Comparison of ENCODE assay signal across 8 mouse cellular contexts in genomic region chr17:56039345-56039744, GRCm38 (mm10). TPM values are rescaled to one million over a fixed set of nuclear protein-coding genes. Genes with fewer than 3 reads are reported as not detected.
A peak's percentile ranks its signal among the peaks of the same experiment; 100 is the strongest.
DNase-seq lines count a peak whose midpoint lies in the region; ATAC-seq and TF ChIP-seq lines count a peak whose summit lies in the region.

No protein-coding gene starts in this region.

- no peak for DNase-seq in heart, postnatal 10 days
- no peak for DNase-seq in G1E (ENCODE audit: low spot score)
- no peak for DNase-seq in hindbrain, embryonic 11.5 days (ENCODE audit: low spot score)
- no peak for DNase-seq in spleen, postnatal 10 days (ENCODE audit: low spot score in 2 of 2)
- DNase-seq in cerebellum, adult 2 months, result no peak
- no peak for DNase-seq in kidney, postnatal 4 days

- peaks cover 14% of the 10 kb centered on the region for H3K36me3 ChIP-seq in heart, embryonic 12.5 days
- peaks cover 35% of the 10 kb centered on the region for H3K36me3 ChIP-seq in G1E (replicated peaks)
- H3K36me3 ChIP-seq in hindbrain, embryonic 11.5 days (ENCODE audit: control insufficient read depth, insufficient read depth, low read length), result no peaks in the 10 kb centered on the region
- peaks cover 27% of the 10 kb centered on the region for H3K36me3 ChIP-seq in liver, embryonic 15.5 days (replicated peaks)

- H3K4me3 ChIP-seq in heart, embryonic 12.5 days, result no peak overlapping the region
- peak overlapping the region; percentile 77; the same call in 1 of the 2 replicates for H3K4me3 ChIP-seq in G1E (ENCODE audit: low read depth, low read length)
- H3K4me3 ChIP-seq in hindbrain, embryonic 11.5 days (ENCODE audit: low read depth, low read length), result no peak overlapping the region; the same call in 1 of the 2 replicates
- peak overlapping the region; percentile 95 for H3K4me3 ChIP-seq in liver, embryonic 15.5 days (replicated peaks)
- no peak overlapping the region for H3K4me3 ChIP-seq in cerebellum, adult 2 months (replicated peaks; ENCODE audit: insufficient read depth, low read depth, low read length)

- ATAC-seq in heart, embryonic 12.5 days (ENCODE audit: insufficient number of reproducible peaks, low FRiP score), result no peak
- ATAC-seq in G1E (ENCODE audit: extremely low read depth, insufficient number of reproducible peaks, low FRiP score, poor library complexity, severe bottlenecking), result no peak
- ATAC-seq in hindbrain, embryonic 11.5 days (ENCODE audit: low FRiP score), result no peak
- ATAC-seq in liver, embryonic 15.5 days (ENCODE audit: insufficient read depth), result no peak

- WGBS in heart, embryonic 12.5 days, result 74% methylated on average over 4 of the region's 4 CpGs
- WGBS in hindbrain, embryonic 11.5 days, result 85% methylated on average over 4 of the region's 4 CpGs
- WGBS in liver, embryonic 15.5 days (ENCODE audit: insufficient replicate concordance), result 63% methylated on average over 4 of the region's 4 CpGs
- 67% methylated on average over 4 of the region's 4 CpGs for WGBS in cerebellum, adult 2 months

- H3K4me2 ChIP-seq in heart, embryonic 12.5 days, result peak overlapping the region; percentile 90
- peak overlapping the region; percentile 87; the same call in 1 of the 2 replicates for H3K4me2 ChIP-seq in hindbrain, embryonic 11.5 days (replicated peaks; ENCODE audit: low read depth, low read length)
- H3K4me2 ChIP-seq in liver, embryonic 15.5 days, result peak overlapping the region; percentile 88

- H3K27me3 ChIP-seq in heart, embryonic 12.5 days (replicated peaks), result no peaks in the 10 kb centered on the region
- H3K27me3 ChIP-seq in G1E (ENCODE audit: insufficient read depth, low read length), result no peaks in the 10 kb centered on the region
- no peaks in the 10 kb centered on the region for H3K27me3 ChIP-seq in hindbrain, embryonic 11.5 days (ENCODE audit: control insufficient read depth, insufficient read depth, low read length)
- no peaks in the 10 kb centered on the region for H3K27me3 ChIP-seq in liver, embryonic 15.5 days
- no peaks in the 10 kb centered on the region for H3K27me3 ChIP-seq in cerebellum, adult 2 months (ENCODE audit: control insufficient read depth, insufficient read depth, low read length)

- intact Hi-C loops in heart, postnatal 10 days (cut with DNase I), result no loop called here

- H3K9me3 ChIP-seq in heart, embryonic 12.5 days (replicated peaks), result no peaks in the 10 kb centered on the region
- H3K9me3 ChIP-seq in G1E (replicated peaks), result no peaks in the 10 kb centered on the region
- H3K9me3 ChIP-seq in hindbrain, embryonic 11.5 days (ENCODE audit: control insufficient read depth, low read length), result no peaks in the 10 kb centered on the region
- no peaks in the 10 kb centered on the region for H3K9me3 ChIP-seq in liver, embryonic 15.5 days (replicated peaks)

- TF ChIP-seq POLR2A in cerebellum, adult 2 months (IDR thresholded peaks at IDR 0.05; ENCODE audit: borderline replicate concordance, insufficient read depth, low read length), result no peak

- no peak overlapping the region for H3K27ac ChIP-seq in heart, embryonic 12.5 days (ENCODE audit: poor library complexity, severe bottlenecking)
- H3K27ac ChIP-seq in hindbrain, embryonic 11.5 days (ENCODE audit: low read depth, low read length), result no peak overlapping the region
- peak overlapping the region; percentile 86 for H3K27ac ChIP-seq in liver, embryonic 15.5 days (replicated peaks)
- H3K27ac ChIP-seq in cerebellum, adult 2 months (ENCODE audit: insufficient read depth, low read length), result no peak overlapping the region

- peaks cover 25% of the 10 kb centered on the region for H3K4me1 ChIP-seq in heart, embryonic 12.5 days (replicated peaks)
- H3K4me1 ChIP-seq in G1E (ENCODE audit: insufficient read depth, low read depth, low read length), result peaks cover 63% of the 10 kb centered on the region
- H3K4me1 ChIP-seq in hindbrain, embryonic 11.5 days (replicated peaks; ENCODE audit: control insufficient read depth, insufficient read depth, low read length), result peaks cover 9% of the 10 kb centered on the region
- peaks cover 61% of the 10 kb centered on the region for H3K4me1 ChIP-seq in liver, embryonic 15.5 days (replicated peaks)
- peaks cover 6% of the 10 kb centered on the region for H3K4me1 ChIP-seq in cerebellum, adult 2 months (ENCODE audit: control insufficient read depth, insufficient read depth, low read length)

- TF ChIP-seq CTCF in G1E (IDR thresholded peaks at IDR 0.05; ENCODE audit: low read depth, low read length), result no peak
- no peak for TF ChIP-seq CTCF in cerebellum, adult 2 months (IDR thresholded peaks at IDR 0.05; ENCODE audit: borderline replicate concordance, insufficient read depth, low read depth, low read length)

- no peak overlapping the region for H3K9ac ChIP-seq in heart, embryonic 12.5 days
- H3K9ac ChIP-seq in hindbrain, embryonic 11.5 days (ENCODE audit: low read depth, low read length), result no peak overlapping the region
- no peak overlapping the region for H3K9ac ChIP-seq in liver, embryonic 15.5 days

RNA-seq across cellular contexts. Expression of gene Chaf1a, which starts 0.9 kb away (rescaled TPM):
- 22.0 and 22.6 TPM in 2 replicates for polyA plus RNA-seq in heart, embryonic 12.5 days (2016; fragmentation: Nextera tagmentation; extraction: Ambion mirVana)
- 1 to 10 TPM; 5.2 to 6.3 TPM for total RNA-seq in heart, postnatal 10 days (2021)
- total RNA-seq in G1E (2014; fragmentation: Nextera tagmentation) (31.2 and 32.9 TPM in 2 replicates), G1E (2017) (29.0 and 31.3 TPM in 2 replicates)
- polyA plus RNA-seq in G1E (2012), result 84.1 and 143 TPM in 2 replicates
- polyA plus RNA-seq in hindbrain, embryonic 11.5 days (2014; fragmentation: Nextera tagmentation; extraction: Ambion mirVana), result 16.1 and 18.9 TPM in 2 replicates
- polyA plus RNA-seq in liver, embryonic 15.5 days (2015; fragmentation: Nextera tagmentation; extraction: Ambion mirVana), result 16.6 and 18.5 TPM in 2 replicates
- 2.9 and 3.3 TPM in 2 replicates for polyA plus RNA-seq in cerebellum, adult 2 months (2012; rRNA removed)

RNA-seq across cellular contexts. Expression of gene Sh3gl1, which starts 2.9 kb away (rescaled TPM):
- 93.2 and 96.6 TPM in 2 replicates for polyA plus RNA-seq in heart, embryonic 12.5 days (2016; fragmentation: Nextera tagmentation; extraction: Ambion mirVana)
- total RNA-seq in heart, postnatal 10 days (2021), result 10 to 100 TPM; 32.0 to 33.9 TPM
- 21.6 and 24.3 TPM in 2 replicates for total RNA-seq in G1E (2014; fragmentation: Nextera tagmentation)
- 28.5 and 30.1 TPM in 2 replicates for total RNA-seq in G1E (2017)
- 64.2 and 74.6 TPM in 2 replicates for polyA plus RNA-seq in G1E (2012)
- polyA plus RNA-seq in hindbrain, embryonic 11.5 days (2014; fragmentation: Nextera tagmentation; extraction: Ambion mirVana), result 112 and 114 TPM in 2 replicates
- 44.0 and 50.7 TPM in 2 replicates for polyA plus RNA-seq in liver, embryonic 15.5 days (2015; fragmentation: Nextera tagmentation; extraction: Ambion mirVana)
- polyA plus RNA-seq in cerebellum, adult 2 months (2012; rRNA removed), result 69.5 and 82.5 TPM in 2 replicates

RNA-seq across cellular contexts. Expression of gene Mpnd, which starts 33.8 kb away (rescaled TPM):
- 75.4 and 78.7 TPM in 2 replicates for polyA plus RNA-seq in heart, embryonic 12.5 days (2016; fragmentation: Nextera tagmentation; extraction: Ambion mirVana)
- total RNA-seq in heart, postnatal 10 days (2021), result 10 to 100 TPM; 47.4 to 50.1 TPM
- 11.2 and 25.4 TPM in 2 replicates for total RNA-seq in G1E (2014; fragmentation: Nextera tagmentation)
- total RNA-seq in G1E (2017), result 39.1 and 43.9 TPM in 2 replicates
- polyA plus RNA-seq in G1E (2012), result 46.2 and 48.5 TPM in 2 replicates
- polyA plus RNA-seq in hindbrain, embryonic 11.5 days (2014; fragmentation: Nextera tagmentation; extraction: Ambion mirVana), result 141 and 163 TPM in 2 replicates
- polyA plus RNA-seq in liver, embryonic 15.5 days (2015; fragmentation: Nextera tagmentation; extraction: Ambion mirVana), result 20.4 and 21.0 TPM in 2 replicates
- polyA plus RNA-seq in cerebellum, adult 2 months (2012; rRNA removed), result 183 and 193 TPM in 2 replicates

RNA-seq across cellular contexts. Expression of gene Stap2, which starts 34.0 kb away (rescaled TPM):
- polyA plus RNA-seq in heart, embryonic 12.5 days (2016; fragmentation: Nextera tagmentation; extraction: Ambion mirVana), result 10.2 and 10.4 TPM in 2 replicates
- total RNA-seq in heart, postnatal 10 days (2021), result 10 to 100 TPM; 17.8 to 18.8 TPM
- total RNA-seq in G1E (2014; fragmentation: Nextera tagmentation), result not detected in 2 replicates
- 0.27 and 0.29 TPM in 2 replicates for total RNA-seq in G1E (2017)
- polyA plus RNA-seq in G1E (2012), result not detected in 2 replicates
- polyA plus RNA-seq in hindbrain, embryonic 11.5 days (2014; fragmentation: Nextera tagmentation; extraction: Ambion mirVana), result 5.1 and 6.3 TPM in 2 replicates
- 3.3 and 3.9 TPM in 2 replicates for polyA plus RNA-seq in liver, embryonic 15.5 days (2015; fragmentation: Nextera tagmentation; extraction: Ambion mirVana)
- 51.8 and 64.1 TPM in 2 replicates for polyA plus RNA-seq in cerebellum, adult 2 months (2012; rRNA removed)

RNA-seq across cellular contexts. Expression of gene Ubxn6, which starts 35.5 kb away (rescaled TPM):
- 35.5 and 39.8 TPM in 2 replicates for polyA plus RNA-seq in heart, embryonic 12.5 days (2016; fragmentation: Nextera tagmentation; extraction: Ambion mirVana)
- 10 to 100 TPM; 50.9 to 57.4 TPM for total RNA-seq in heart, postnatal 10 days (2021)
- 9.0 and 9.3 TPM in 2 replicates for total RNA-seq in G1E (2014; fragmentation: Nextera tagmentation)
- 17.1 and 19.1 TPM in 2 replicates for total RNA-seq in G1E (2017)
- 21.2 and 21.4 TPM in 2 replicates for polyA plus RNA-seq in G1E (2012)
- polyA plus RNA-seq in hindbrain, embryonic 11.5 days (2014; fragmentation: Nextera tagmentation; extraction: Ambion mirVana), result 50.6 and 51.1 TPM in 2 replicates
- polyA plus RNA-seq in liver, embryonic 15.5 days (2015; fragmentation: Nextera tagmentation; extraction: Ambion mirVana), result 12.5 and 13.0 TPM in 2 replicates
- polyA plus RNA-seq in cerebellum, adult 2 months (2012; rRNA removed), result 114 TPM in 2 replicates

Comparison
In these comparisons a context has a peak if more than half of its experiments do, and no peak if none do; other contexts are left out.
1. H3K4me3 ChIP-seq: peak in G1E (single experiment) and liver, embryonic 15.5 days (single experiment); none in heart, embryonic 12.5 days (single experiment), hindbrain, embryonic 11.5 days (single experiment) and cerebellum, adult 2 months (single experiment).
2. Peak in every context shown above with its lines, with median percentiles within 50 percentile points of each other: H3K4me2 ChIP-seq.